Mouse (Mus musculus): ENCODE measurements around the gene Rnf149. TPM values are rescaled to one million over a fixed set of nuclear protein-coding genes. Genes with fewer than 3 reads are reported as not detected.

Rnf149 gene
- polyA plus RNA-seq (2014; fragmentation: Nextera tagmentation; extraction: Ambion mirVana) = 25.2 and 27.7 TPM in 2 replicates

DNA sequence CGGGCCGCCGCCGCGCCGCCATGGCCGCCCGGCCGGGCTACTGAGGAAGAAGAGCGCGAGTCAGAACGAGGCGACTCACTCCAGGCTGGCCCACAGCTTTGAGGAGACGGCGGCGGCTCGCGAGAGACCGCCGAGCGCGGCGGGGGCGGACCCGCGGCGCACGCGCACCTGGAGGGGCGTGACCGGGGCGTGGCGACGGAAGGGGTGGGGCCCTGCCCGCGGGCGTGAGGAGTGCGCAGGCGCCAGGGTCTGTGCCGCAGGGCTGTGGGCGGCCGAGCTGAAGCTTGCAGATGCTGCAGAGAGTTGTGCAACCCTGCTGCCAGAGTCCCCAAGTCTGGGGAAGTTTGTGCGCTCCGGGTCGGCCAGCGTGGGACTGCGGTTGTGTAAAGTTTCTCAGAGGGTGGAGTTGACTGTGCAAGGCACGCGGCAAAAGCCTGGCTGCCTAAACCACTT lies at the start of gene Rnf149:
TSS of gene Rnf149 (minus strand) at position 153 of the 453 bp plus-strand sequence.
- Histone ChIP-seq H3K9me3 (replicated peaks; ENCODE audit: control insufficient read depth, low read length) (no peaks in the 10 kb centered on the region), H3K36me3 (replicated peaks; ENCODE audit: control insufficient read depth, insufficient read depth, low read depth, low read length) (no peaks in the 10 kb centered on the region), H3K4me1 (ENCODE audit: control insufficient read depth, insufficient read depth, low read length) (no peaks in the 10 kb centered on the region), H3K4me2 (ENCODE audit: low read depth, low read length) (peak within 1 kb of the TSS; percentile 58), H3K27ac (replicated peaks; ENCODE audit: low read depth, low read length) (peak within 1 kb of the TSS; percentile 96), H3K4me3 (ENCODE audit: low read depth, low read length) (peak within 1 kb of the TSS; percentile 81), H3K27me3 (ENCODE audit: control insufficient read depth, insufficient read depth, low read length) (no peaks in the 10 kb centered on the region), H3K9ac (replicated peaks; ENCODE audit: low read length) (peak within 1 kb of the TSS; percentile 91)
- ATAC-seq (replicated peaks; ENCODE audit: insufficient number of reproducible peaks, low FRiP score, low TSS enrichment, low read depth) = peak; percentile 95
- peak; percentile 95 for DNase-seq (ENCODE audit: low spot score)
- WGBS = under 1% methylated on average over 48 of the region's 49 CpGs

DNA sequence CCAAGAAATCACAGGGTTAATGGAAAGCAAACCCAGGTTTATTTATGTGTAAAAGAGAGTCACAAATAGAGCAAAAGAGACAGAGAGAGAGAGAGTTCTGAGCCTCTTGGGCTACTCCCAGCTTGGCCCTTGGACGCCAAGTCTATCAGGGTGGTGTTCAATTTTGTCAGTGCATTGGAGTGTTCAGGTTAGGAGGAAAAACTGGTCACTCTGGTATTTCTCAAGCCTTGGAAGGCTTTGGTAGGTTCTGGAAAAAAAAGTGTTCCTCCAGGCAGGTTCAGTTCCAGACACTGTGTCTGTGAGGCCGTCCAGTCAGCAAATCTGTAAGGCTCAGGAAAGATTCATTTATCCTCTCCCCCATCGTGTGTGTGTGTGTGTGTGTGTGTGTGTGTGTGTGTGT lies 48.3 kb upstream of the Rnf149 start:
- Histone ChIP-seq H3K27ac (replicated peaks; ENCODE audit: low read depth, low read length) (no peak overlapping the region), H3K27me3 (ENCODE audit: control insufficient read depth, insufficient read depth, low read length) (no peaks in the 10 kb centered on the region), H3K36me3 (replicated peaks; ENCODE audit: control insufficient read depth, insufficient read depth, low read depth, low read length) (no peaks in the 10 kb centered on the region), H3K9ac (replicated peaks; ENCODE audit: low read length) (no peak overlapping the region), H3K9me3 (replicated peaks; ENCODE audit: control insufficient read depth, low read length) (no peaks in the 10 kb centered on the region), H3K4me3 (ENCODE audit: low read depth, low read length) (no peak overlapping the region), H3K4me2 (ENCODE audit: low read depth, low read length) (no peak overlapping the region), H3K4me1 (ENCODE audit: control insufficient read depth, insufficient read depth, low read length) (no peaks in the 10 kb centered on the region)
- DNase-seq (ENCODE audit: low spot score) = no peak
- no peak for ATAC-seq (replicated peaks; ENCODE audit: insufficient number of reproducible peaks, low FRiP score, low TSS enrichment, low read depth)
- WGBS = 74% methylated on average over 3 of the region's 3 CpGs

GRCm38 (mm10) chr1:39623729-39624128 lies 46.5 kb upstream of the Rnf149 start:
- no peak for DNase-seq (ENCODE audit: low spot score)
- no peaks in the 10 kb centered on the region for H3K4me1 ChIP-seq (ENCODE audit: control insufficient read depth, insufficient read depth, low read length)
- no peak for ATAC-seq (replicated peaks; ENCODE audit: insufficient number of reproducible peaks, low FRiP score, low TSS enrichment, low read depth)
- H3K27ac ChIP-seq (replicated peaks; ENCODE audit: low read depth, low read length) = no peak overlapping the region
- H3K4me2 ChIP-seq (ENCODE audit: low read depth, low read length) = no peak overlapping the region
- no peaks in the 10 kb centered on the region for H3K36me3 ChIP-seq (replicated peaks; ENCODE audit: control insufficient read depth, insufficient read depth, low read depth, low read length)
- 58% methylated on average over 1 of the region's 1 CpGs for WGBS
- H3K9ac ChIP-seq (replicated peaks; ENCODE audit: low read length) = no peak overlapping the region
- H3K9me3 ChIP-seq (replicated peaks; ENCODE audit: control insufficient read depth, low read length) = no peaks in the 10 kb centered on the region
- H3K4me3 ChIP-seq (ENCODE audit: low read depth, low read length) = no peak overlapping the region
- H3K27me3 ChIP-seq (ENCODE audit: control insufficient read depth, insufficient read depth, low read length) = no peaks in the 10 kb centered on the region

- Histone ChIP-seq H3K36me3 (replicated peaks; ENCODE audit: control insufficient read depth, insufficient read depth, low read depth, low read length) (no peaks in the 10 kb centered on the region), H3K9me3 (replicated peaks; ENCODE audit: control insufficient read depth, low read length) (no peaks in the 10 kb centered on the region), H3K4me2 (ENCODE audit: low read depth, low read length) (no peak overlapping the region), H3K9ac (replicated peaks; ENCODE audit: low read length) (no peak overlapping the region), H3K4me1 (ENCODE audit: control insufficient read depth, insufficient read depth, low read length) (no peaks in the 10 kb centered on the region), H3K27me3 (ENCODE audit: control insufficient read depth, insufficient read depth, low read length) (no peaks in the 10 kb centered on the region), H3K27ac (replicated peaks; ENCODE audit: low read depth, low read length) (no peak overlapping the region), H3K4me3 (ENCODE audit: low read depth, low read length) (no peak overlapping the region)
- no peak for ATAC-seq (replicated peaks; ENCODE audit: insufficient number of reproducible peaks, low FRiP score, low TSS enrichment, low read depth)
- DNase-seq (ENCODE audit: low spot score) = no peak
- WGBS = 94% methylated on average over 5 of the region's 5 CpGs
These were observed 45.9 kb upstream of the Rnf149 start for GRCm38 (mm10) chr1:39623106-39623505.

- Histone ChIP-seq H3K36me3 (replicated peaks; ENCODE audit: control insufficient read depth, insufficient read depth, low read depth, low read length) (no peaks in the 10 kb centered on the region), H3K4me2 (ENCODE audit: low read depth, low read length) (no peak overlapping the region), H3K9ac (replicated peaks; ENCODE audit: low read length) (no peak overlapping the region), H3K9me3 (replicated peaks; ENCODE audit: control insufficient read depth, low read length) (no peaks in the 10 kb centered on the region), H3K4me3 (ENCODE audit: low read depth, low read length) (no peak overlapping the region), H3K27ac (replicated peaks; ENCODE audit: low read depth, low read length) (no peak overlapping the region), H3K27me3 (ENCODE audit: control insufficient read depth, insufficient read depth, low read length) (no peaks in the 10 kb centered on the region), H3K4me1 (ENCODE audit: control insufficient read depth, insufficient read depth, low read length) (no peaks in the 10 kb centered on the region)
- DNase-seq (ENCODE audit: low spot score) (no peak), ATAC-seq (replicated peaks; ENCODE audit: insufficient number of reproducible peaks, low FRiP score, low TSS enrichment, low read depth) (no peak)
- 54% methylated on average over 8 of the region's 8 CpGs for WGBS
These were observed 41.3 kb upstream of the Rnf149 start for GRCm38 (mm10) chr1:39618524-39618923.

DNA sequence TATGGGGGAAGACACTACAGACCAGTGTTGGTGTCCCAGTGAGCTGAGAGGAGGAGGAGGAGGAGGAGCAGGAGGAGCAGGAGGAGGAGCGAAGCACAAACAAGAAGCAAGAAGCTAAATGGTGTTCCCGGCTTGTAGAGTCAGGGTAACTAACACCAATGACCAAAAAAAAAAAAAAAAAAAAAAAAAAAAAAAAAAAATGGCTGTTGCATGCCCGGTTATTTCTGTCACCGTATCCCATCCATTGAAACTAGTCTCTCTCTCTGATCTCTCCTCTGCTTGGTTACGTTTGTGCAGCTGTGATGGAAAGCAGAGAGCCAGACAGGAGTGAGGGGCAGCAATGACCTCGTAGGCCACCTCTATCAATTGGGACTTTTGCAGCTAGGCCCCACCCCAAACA lies 38.3 kb upstream of the Rnf149 start:
- no peaks in the 10 kb centered on the region for H3K36me3 ChIP-seq (replicated peaks; ENCODE audit: control insufficient read depth, insufficient read depth, low read depth, low read length)
- ATAC-seq (replicated peaks; ENCODE audit: insufficient number of reproducible peaks, low FRiP score, low TSS enrichment, low read depth) (no peak), DNase-seq (ENCODE audit: low spot score) (no peak)
- no peak overlapping the region for H3K9ac ChIP-seq (replicated peaks; ENCODE audit: low read length)
- no peak overlapping the region for H3K27ac ChIP-seq (replicated peaks; ENCODE audit: low read depth, low read length)
- no peak overlapping the region for H3K4me2 ChIP-seq (ENCODE audit: low read depth, low read length)
- 55% methylated on average over 6 of the region's 6 CpGs for WGBS
- H3K9me3 ChIP-seq (replicated peaks; ENCODE audit: control insufficient read depth, low read length) = no peaks in the 10 kb centered on the region
- no peak overlapping the region for H3K4me3 ChIP-seq (ENCODE audit: low read depth, low read length)
- H3K4me1 ChIP-seq (ENCODE audit: control insufficient read depth, insufficient read depth, low read length) = no peaks in the 10 kb centered on the region
- H3K27me3 ChIP-seq (ENCODE audit: control insufficient read depth, insufficient read depth, low read length) = no peaks in the 10 kb centered on the region

- Histone ChIP-seq H3K4me3 (ENCODE audit: low read depth, low read length) (no peak overlapping the region), H3K36me3 (replicated peaks; ENCODE audit: control insufficient read depth, insufficient read depth, low read depth, low read length) (no peaks in the 10 kb centered on the region), H3K9me3 (replicated peaks; ENCODE audit: control insufficient read depth, low read length) (no peaks in the 10 kb centered on the region), H3K9ac (replicated peaks; ENCODE audit: low read length) (0 out of 2 replicates have a peak overlapping the region, but pooled peaks have one; percentile 15), H3K4me1 (ENCODE audit: control insufficient read depth, insufficient read depth, low read length) (no peaks in the 10 kb centered on the region), H3K27ac (replicated peaks; ENCODE audit: low read depth, low read length) (no peak overlapping the region), H3K4me2 (ENCODE audit: low read depth, low read length) (no peak overlapping the region), H3K27me3 (ENCODE audit: control insufficient read depth, insufficient read depth, low read length) (no peaks in the 10 kb centered on the region)
- 25% methylated on average over 11 of the region's 11 CpGs for WGBS
- peak; percentile 79 for DNase-seq (ENCODE audit: low spot score)
- ATAC-seq (replicated peaks; ENCODE audit: insufficient number of reproducible peaks, low FRiP score, low TSS enrichment, low read depth) = 0 out of 2 replicates have a peak, but pooled peaks have one; percentile 39
These were observed 37.5 kb upstream of the Rnf149 start for GRCm38 (mm10) chr1:39614462-39615279.

- ATAC-seq (replicated peaks; ENCODE audit: insufficient number of reproducible peaks, low FRiP score, low TSS enrichment, low read depth) = no peak
- Histone ChIP-seq H3K9ac (replicated peaks; ENCODE audit: low read length) (no peak overlapping the region), H3K4me2 (ENCODE audit: low read depth, low read length) (no peak overlapping the region), H3K4me3 (ENCODE audit: low read depth, low read length) (no peak overlapping the region), H3K27me3 (ENCODE audit: control insufficient read depth, insufficient read depth, low read length) (no peaks in the 10 kb centered on the region), H3K36me3 (replicated peaks; ENCODE audit: control insufficient read depth, insufficient read depth, low read depth, low read length) (no peaks in the 10 kb centered on the region), H3K27ac (replicated peaks; ENCODE audit: low read depth, low read length) (no peak overlapping the region), H3K9me3 (replicated peaks; ENCODE audit: control insufficient read depth, low read length) (no peaks in the 10 kb centered on the region), H3K4me1 (ENCODE audit: control insufficient read depth, insufficient read depth, low read length) (no peaks in the 10 kb centered on the region)
- no peak for DNase-seq (ENCODE audit: low spot score)
- 77% methylated on average over 3 of the region's 3 CpGs for WGBS
These were observed 35.9 kb upstream of the Rnf149 start for GRCm38 (mm10) chr1:39613061-39613460.

Measured in embryonic facial prominence, embryonic 11.5 days (tissue).